Comparison of ENCODE assay signal across 12 mouse cellular contexts in genomic region chr4:125275259-125275658, GRCm38 (mm10).
DNase-seq lines count a peak whose midpoint lies in the region; ATAC-seq lines count a peak whose summit lies in the region.
"Had no signal": no experiment of that assay in that cellular context is flagged by ENCODE, and none has a peak within 500 bp of the region (broad histone marks: within the 10 kb centered on the region; RNA-seq: fewer than 3 reads in every experiment).

No protein-coding gene starts in this region.

- peak; percentile 43 for DNase-seq in right cerebral cortex, adult 18-20 months
- DNase-seq in right cerebral cortex, postnatal 4 days = no peak
- no peak for DNase-seq in adrenal gland, postnatal 4 days (ENCODE audit: low spot score in 2 of 2)
- no peak for DNase-seq in Muller cell, postnatal 12 days (ENCODE audit: inconsistent ontology term)
- DNase-seq: adrenal gland, postnatal 25 days; cerebellum, postnatal 25 days; kidney, postnatal 36 days had no signal

- H3K9ac ChIP-seq in forebrain, embryonic 12.5 days = no peak overlapping the region; the same call in 1 of the 2 replicates
- H3K9ac ChIP-seq in midbrain, embryonic 13.5 days (replicated peaks) = no peak overlapping the region
- H3K9ac ChIP-seq: heart, embryonic 12.5 days; limb, embryonic 15.5 days had no signal

- 3% methylated on average over 13 of the region's 13 CpGs for WGBS in forebrain, embryonic 12.5 days
- 2% methylated on average over 13 of the region's 13 CpGs for WGBS in midbrain, embryonic 13.5 days

- no peaks in the 10 kb centered on the region; the same call in 1 of the 2 replicates for H3K9me3 ChIP-seq in forebrain, embryonic 12.5 days
- no peaks in the 10 kb centered on the region for H3K9me3 ChIP-seq in midbrain, embryonic 13.5 days
- H3K9me3 ChIP-seq: heart, embryonic 12.5 days; limb, embryonic 15.5 days had no signal

- H3K36me3 ChIP-seq in forebrain, embryonic 12.5 days (replicated peaks) = no peaks in the 10 kb centered on the region
- H3K36me3 ChIP-seq in midbrain, embryonic 13.5 days = no peaks in the 10 kb centered on the region
- H3K36me3 ChIP-seq: heart, embryonic 12.5 days; limb, embryonic 15.5 days had no signal

- peak overlapping the region; percentile 64 for H3K27ac ChIP-seq in forebrain, embryonic 12.5 days
- peak overlapping the region; percentile 35; the same call in 1 of the 2 replicates for H3K27ac ChIP-seq in midbrain, embryonic 13.5 days
- H3K27ac ChIP-seq: limb, embryonic 15.5 days had no signal

- ATAC-seq in forebrain, embryonic 12.5 days (ENCODE audit: low FRiP score) = peak; percentile 39; the same call in 1 of the 2 replicates
- no peak for ATAC-seq in midbrain, embryonic 13.5 days
- no peak for ATAC-seq in inflammation-experienced regulatory T-cells, adult 6 months

- peaks cover 56% of the 10 kb centered on the region for H3K27me3 ChIP-seq in forebrain, embryonic 12.5 days
- H3K27me3 ChIP-seq in midbrain, embryonic 13.5 days = peaks cover 46% of the 10 kb centered on the region

- H3K4me1 ChIP-seq in forebrain, embryonic 12.5 days = peaks cover 24% of the 10 kb centered on the region
- peaks cover 12% of the 10 kb centered on the region for H3K4me1 ChIP-seq in midbrain, embryonic 13.5 days (replicated peaks)
- H3K4me1 ChIP-seq: heart, embryonic 12.5 days; limb, embryonic 15.5 days had no signal

- H3K4me2 ChIP-seq in forebrain, embryonic 12.5 days = peak overlapping the region; percentile 40
- peak overlapping the region; percentile 28 for H3K4me2 ChIP-seq in midbrain, embryonic 13.5 days (replicated peaks)
- H3K4me2 ChIP-seq: heart, embryonic 12.5 days; limb, embryonic 15.5 days had no signal

- 0 out of 2 replicates have a peak overlapping the region, but pooled peaks have one; percentile 4 for H3K4me3 ChIP-seq in forebrain, embryonic 12.5 days (replicated peaks)
- no peak overlapping the region for H3K4me3 ChIP-seq in midbrain, embryonic 13.5 days (replicated peaks)
- H3K4me3 ChIP-seq: heart, embryonic 12.5 days; limb, embryonic 15.5 days had no signal
